Mouse (Mus musculus) adrenal gland, postnatal 25 days (tissue): ENCODE results near the gene Cldn34b2. TPM values are rescaled to one million over a fixed set of nuclear protein-coding genes. Genes with fewer than 3 reads are reported as not detected.
"Not testable (repeated sequence)": the region's sequence is repeated elsewhere in the genome, so short reads cannot be mapped to it uniquely, and the experiment has no call there.

Experiments
- DNase-seq: peaks from one replicate; pipeline ENCODE4 v3.0.0; 2021; ENCODE audit warnings: mixed read lengths
- long read RNA-seq: library from polyadenylated mRNA; stranded (forward); transcript quantifications from one replicate; pipeline ENCODE4 v2.0.0, GENCODE M21; 2021
- total RNA-seq: library from RNA; stranded (reverse); gene quantifications from 2 replicates; pipeline ENCODE4 v1.2.3, GENCODE M21; 2021

Gene Cldn34b2
- not detected in 2 replicates for total RNA-seq
- long read RNA-seq, result 0 reads

- DNase-seq, result not testable (repeated sequence)
Observed at GRCm38 (mm10) chrX:155128312-155128711, at the start of gene Cldn34b2. TSS of gene Cldn34b2 (minus strand) at chrX:155128412.

- DNase-seq, result no peak
Observed at GRCm38 (mm10) chrX:155177640-155178039, 49.4 kb upstream of the Cldn34b2 start.

- DNase-seq, result no peak
Observed at GRCm38 (mm10) chrX:155177230-155177629, 49.0 kb upstream of the Cldn34b2 start.

GRCm38 (mm10) chrX:155175568-155175967 lies 47.4 kb upstream of the Cldn34b2 start:
- DNase-seq, result no peak

GRCm38 (mm10) chrX:155172310-155172709 lies 44.1 kb upstream of the Cldn34b2 start:
- no peak for DNase-seq

- no peak for DNase-seq
Observed at GRCm38 (mm10) chrX:155171754-155172153, 43.5 kb upstream of the Cldn34b2 start.

GRCm38 (mm10) chrX:155169886-155170285 lies 41.7 kb upstream of the Cldn34b2 start:
- no peak for DNase-seq

GRCm38 (mm10) chrX:155167667-155168066 lies 39.5 kb upstream of the Cldn34b2 start:
- DNase-seq, result no peak

GRCm38 (mm10) chrX:155166313-155166712 lies 38.1 kb upstream of the Cldn34b2 start:
- DNase-seq, result no peak

- DNase-seq, result no peak
Observed at GRCm38 (mm10) chrX:155163553-155163952, 35.3 kb upstream of the Cldn34b2 start.

- no peak for DNase-seq
Observed at GRCm38 (mm10) chrX:155151868-155152267, 23.7 kb upstream of the Cldn34b2 start.

GRCm38 (mm10) chrX:155144718-155145117 lies 16.5 kb upstream of the Cldn34b2 start:
- DNase-seq, result peak; percentile 57

- no peak for DNase-seq
Observed at GRCm38 (mm10) chrX:155098024-155098423, 30.2 kb downstream of the Cldn34b2 start.

- DNase-seq, result not testable (repeated sequence)
Observed at GRCm38 (mm10) chrX:155093566-155093965, 34.6 kb downstream of the Cldn34b2 start, which contains the start of gene Magea2. TSS of gene Magea2 (minus strand) at chrX:155093666.

GRCm38 (mm10) chrX:155089693-155090092 lies 38.5 kb downstream of the Cldn34b2 start, which contains the start of gene Magea1:
TSS of gene Magea1 (minus strand) at chrX:155089793.
- not testable (repeated sequence) for DNase-seq

Other genes with a start within 250 kb of the Cldn34b2 start
- gene Cldn34b1, start 238.1 kb downstream of the Cldn34b2 start, total RNA-seq, result not detected in 2 replicates
- not detected in 2 replicates for gene Magea6, start 192.4 kb downstream of the Cldn34b2 start, total RNA-seq
- gene Magea3, start 178.9 kb downstream of the Cldn34b2 start, total RNA-seq, result not detected in 2 replicates
- not detected in 2 replicates for gene Magea8, start 132.6 kb downstream of the Cldn34b2 start, total RNA-seq
- gene Magea5, start 65.3 kb downstream of the Cldn34b2 start, total RNA-seq, result not detected in 2 replicates
- not detected in 2 replicates for gene Magea1, start 38.6 kb downstream of the Cldn34b2 start, total RNA-seq
- gene Magea2, start 34.7 kb downstream of the Cldn34b2 start, total RNA-seq, result not detected in 2 replicates
- gene Sat1, start 88.0 kb upstream of the Cldn34b2 start, total RNA-seq, result 169 and 174 TPM in 2 replicates
- 43.7 and 47.6 TPM in 2 replicates for gene Acot9, start 134.0 kb upstream of the Cldn34b2 start, total RNA-seq
- gene Prdx4, start 212.3 kb upstream of the Cldn34b2 start, total RNA-seq, result 29.6 and 39.0 TPM in 2 replicates